Mouse (Mus musculus) embryonic facial prominence, embryonic 15.5 days (tissue): ENCODE measurements around the gene Gpat3. TPM values are rescaled to one million over a fixed set of nuclear protein-coding genes. Genes with fewer than 3 reads are reported as not detected.

Source experiments
- ATAC-seq: fragments of 200-750 bp; cut with Nextera tagmentation; 2 replicates; pipeline ENCODE4 v1.8.0; 2017; ENCODE audit warnings: low read depth, moderate TSS enrichment; ENCODE audit not compliant: insufficient number of reproducible peaks, low FRiP score, low TSS enrichment
- H3K27ac ChIP-seq: fragments of 300-500 bp; sonication (generic); replicated peaks from 2 replicates; pipeline ENCODE4 v1.5.1; 2015; ENCODE audit warnings: mild to moderate bottlenecking, inconsistent platforms
- H3K27me3 ChIP-seq: fragments of 300-500 bp; sonication (generic); 2 replicates; pipeline ENCODE4 v1.6.1; 2015; ENCODE audit warnings: inconsistent platforms
- H3K36me3 ChIP-seq: fragments of 300-500 bp; sonication (generic); 2 replicates; pipeline ENCODE4 v1.6.1; 2015; ENCODE audit warnings: mild to moderate bottlenecking, inconsistent platforms
- H3K4me1 ChIP-seq: fragments of 300-500 bp; sonication (generic); 2 replicates; pipeline ENCODE4 v1.6.1; 2015; ENCODE audit warnings: inconsistent platforms
- H3K4me2 ChIP-seq: fragments of 300-500 bp; sonication (generic); replicated peaks from 2 replicates; pipeline ENCODE4 v1.6.1; 2015; ENCODE audit warnings: mild to moderate bottlenecking, inconsistent platforms
- H3K4me3 ChIP-seq: fragments of 300-500 bp; sonication (generic); replicated peaks from 2 replicates; pipeline ENCODE4 v1.5.1; 2015; ENCODE audit warnings: mild to moderate bottlenecking, inconsistent platforms
- H3K9ac ChIP-seq: fragments of 300-500 bp; sonication (generic); 2 replicates; pipeline ENCODE4 v1.6.1; 2015; ENCODE audit warnings: inconsistent platforms
- H3K9me3 ChIP-seq: fragments of 300-500 bp; sonication (generic); replicated peaks from 2 replicates; pipeline ENCODE4 v1.6.1; 2016; ENCODE audit warnings: inconsistent platforms
- WGBS: fragments of 180-500 bp; shearing (Covaris S2); methylation state at CpG from one replicate; pipeline ENCODE4 v1.1.7; 2015; 5-methylcytosine and 5-hydroxymethylcytosine counted together
- polyA plus RNA-seq: library from polyadenylated mRNA; unstranded; fragments of >200 nt; fragmentation: Nextera tagmentation; extraction: Ambion mirVana; gene quantifications from 2 replicates; pipeline ENCODE4 v1.2.1, GENCODE M21; 2015

Gene Gpat3
- polyA plus RNA-seq, 1 experiment from 2014 or later, result 2.2 TPM

DNA sequence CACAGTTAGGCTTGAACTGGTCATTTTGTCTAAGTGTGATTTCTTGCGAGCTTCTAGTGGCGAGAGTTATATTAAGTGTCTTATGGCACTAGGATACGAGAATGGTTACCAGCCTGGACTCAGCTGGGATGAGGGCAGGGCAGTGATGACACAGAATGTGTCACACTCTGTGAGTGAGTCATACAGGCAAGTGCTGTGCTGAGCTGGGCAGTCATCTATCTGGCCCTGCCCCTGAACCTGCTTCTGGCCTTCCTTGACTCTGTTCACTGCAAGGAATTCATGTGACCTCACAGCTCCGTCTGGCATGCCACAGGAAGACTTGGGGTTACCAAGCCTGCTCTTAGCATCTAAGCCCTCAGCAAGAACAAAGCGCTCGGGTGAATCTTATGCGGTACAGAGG lies 16.3 kb downstream of the Gpat3 start:
- Histone ChIP-seq H3K4me2 (no peak overlapping the region), H3K4me1 (no peaks in the 10 kb centered on the region), H3K9ac (no peak overlapping the region), H3K9me3 (no peaks in the 10 kb centered on the region), H3K36me3 (no peaks in the 10 kb centered on the region), H3K4me3 (no peak overlapping the region), H3K27me3 (no peaks in the 10 kb centered on the region), H3K27ac (no peak overlapping the region)
- ATAC-seq, result no peak
- 82% methylated on average over 7 of the region's 7 CpGs for WGBS

GRCm38 (mm10) chr5:100863091-100863490 lies 17.6 kb downstream of the Gpat3 start:
- no peak for ATAC-seq
- Histone ChIP-seq H3K9me3 (no peaks in the 10 kb centered on the region), H3K27me3 (no peaks in the 10 kb centered on the region), H3K4me2 (no peak overlapping the region), H3K36me3 (no peaks in the 10 kb centered on the region), H3K9ac (no peak overlapping the region), H3K27ac (no peak overlapping the region), H3K4me1 (no peaks in the 10 kb centered on the region), H3K4me3 (no peak overlapping the region)
- WGBS, result 52% methylated on average over 2 of the region's 2 CpGs

GRCm38 (mm10) chr5:100864438-100864837 lies 18.9 kb downstream of the Gpat3 start:
- Histone ChIP-seq H3K9me3 (no peaks in the 10 kb centered on the region), H3K36me3 (no peaks in the 10 kb centered on the region), H3K27ac (no peak overlapping the region), H3K9ac (no peak overlapping the region), H3K4me3 (no peak overlapping the region), H3K27me3 (no peaks in the 10 kb centered on the region), H3K4me1 (no peaks in the 10 kb centered on the region), H3K4me2 (no peak overlapping the region)
- WGBS, result 80% methylated on average over 6 of the region's 6 CpGs
- ATAC-seq, result no peak

GRCm38 (mm10) chr5:100866183-100866582 lies 20.7 kb downstream of the Gpat3 start:
- H3K27me3 ChIP-seq, result no peaks in the 10 kb centered on the region
- H3K4me1 ChIP-seq, result no peaks in the 10 kb centered on the region
- H3K9ac ChIP-seq, result no peak overlapping the region
- H3K4me3 ChIP-seq, result no peak overlapping the region
- H3K9me3 ChIP-seq, result no peaks in the 10 kb centered on the region
- H3K27ac ChIP-seq, result no peak overlapping the region
- no peak for ATAC-seq
- WGBS, result 33% methylated on average over 2 of the region's 2 CpGs
- H3K36me3 ChIP-seq, result no peaks in the 10 kb centered on the region
- H3K4me2 ChIP-seq, result no peak overlapping the region

DNA sequence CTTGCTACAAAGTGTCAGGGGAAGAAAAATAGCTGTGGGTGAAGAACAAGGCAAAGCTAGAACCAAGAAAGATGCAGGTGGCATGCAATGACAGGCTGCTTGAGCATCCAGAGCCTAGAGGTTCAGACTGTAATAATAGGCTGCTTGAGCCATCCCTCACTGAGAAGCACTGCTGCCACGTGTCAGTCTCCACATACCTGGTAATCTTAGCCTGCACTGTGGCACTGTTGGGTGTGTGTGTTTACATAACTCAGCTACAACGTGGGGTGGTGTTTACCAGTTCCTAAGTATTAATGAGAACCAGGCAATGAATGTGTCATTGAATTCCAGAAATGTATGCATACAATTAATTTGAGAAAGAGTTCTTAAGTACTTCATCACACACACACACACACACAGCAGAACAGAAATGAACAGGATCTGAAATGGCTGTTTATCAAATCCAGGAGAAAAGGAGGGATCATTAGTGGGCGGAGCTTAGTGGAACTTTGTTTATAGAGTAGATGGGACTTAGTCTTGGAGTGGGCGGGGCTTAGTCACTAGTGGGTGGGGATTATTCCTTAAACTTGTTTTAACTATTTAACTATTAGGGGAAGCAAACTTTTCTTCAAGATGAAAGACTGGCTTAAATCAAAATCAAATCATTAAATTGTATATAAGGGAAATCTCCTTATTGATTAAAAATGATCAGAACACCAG lies 23.8 kb downstream of the Gpat3 start:
- WGBS, result 53% methylated on average over 4 of the region's 4 CpGs
- no peaks in the 10 kb centered on the region for H3K27me3 ChIP-seq
- no peak for ATAC-seq
- H3K27ac ChIP-seq, result no peak overlapping the region
- H3K9ac ChIP-seq, result no peak overlapping the region
- H3K4me1 ChIP-seq, result no peaks in the 10 kb centered on the region
- H3K4me3 ChIP-seq, result no peak overlapping the region
- no peak overlapping the region for H3K4me2 ChIP-seq
- H3K36me3 ChIP-seq, result no peaks in the 10 kb centered on the region
- H3K9me3 ChIP-seq, result no peaks in the 10 kb centered on the region

DNA sequence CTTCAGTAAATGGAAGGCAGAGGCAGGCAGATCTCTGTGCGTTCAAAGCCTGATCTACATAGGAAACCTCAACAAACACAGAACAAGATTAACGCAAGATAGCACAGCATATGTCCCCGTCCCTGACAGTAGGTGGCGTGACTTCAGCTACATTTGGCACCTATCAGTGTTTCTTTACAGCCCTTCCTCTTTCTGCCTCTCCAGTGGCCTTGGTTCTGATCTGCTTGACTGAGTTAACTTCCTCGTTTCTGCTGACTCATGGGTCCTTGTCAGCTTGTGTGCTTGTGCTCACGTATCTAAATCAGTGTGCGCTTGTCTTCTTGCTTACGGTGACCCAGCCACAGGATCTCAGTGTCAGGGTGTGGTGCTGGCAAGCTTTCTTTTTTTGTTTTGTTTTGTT lies 26.5 kb downstream of the Gpat3 start:
- Histone ChIP-seq H3K27me3 (no peaks in the 10 kb centered on the region), H3K9ac (no peak overlapping the region), H3K4me3 (no peak overlapping the region), H3K36me3 (no peaks in the 10 kb centered on the region), H3K4me2 (no peak overlapping the region), H3K27ac (no peak overlapping the region), H3K4me1 (no peaks in the 10 kb centered on the region), H3K9me3 (no peaks in the 10 kb centered on the region)
- no peak for ATAC-seq
- WGBS, result 85% methylated on average over 8 of the region's 8 CpGs

- H3K4me2 ChIP-seq, result no peak overlapping the region
- H3K36me3 ChIP-seq, result no peaks in the 10 kb centered on the region
- H3K27ac ChIP-seq, result no peak overlapping the region
- no peak for ATAC-seq
- 66% methylated on average over 7 of the region's 7 CpGs for WGBS
- no peak overlapping the region for H3K9ac ChIP-seq
- H3K27me3 ChIP-seq, result no peaks in the 10 kb centered on the region
- no peaks in the 10 kb centered on the region for H3K9me3 ChIP-seq
- H3K4me3 ChIP-seq, result no peak overlapping the region
- H3K4me1 ChIP-seq, result no peaks in the 10 kb centered on the region
Measured at GRCm38 (mm10) chr5:100874721-100875120, 29.2 kb downstream of the Gpat3 start.

- no peak overlapping the region for H3K4me3 ChIP-seq
- H3K27ac ChIP-seq, result no peak overlapping the region
- no peaks in the 10 kb centered on the region for H3K9me3 ChIP-seq
- no peaks in the 10 kb centered on the region for H3K27me3 ChIP-seq
- no peak overlapping the region for H3K9ac ChIP-seq
- no peak for ATAC-seq
- 60% methylated on average over 10 of the region's 10 CpGs for WGBS
- H3K4me1 ChIP-seq, result no peaks in the 10 kb centered on the region
- no peaks in the 10 kb centered on the region for H3K36me3 ChIP-seq
- no peak overlapping the region for H3K4me2 ChIP-seq
Measured at GRCm38 (mm10) chr5:100875180-100875579, 29.7 kb downstream of the Gpat3 start.

- Histone ChIP-seq H3K4me3 (no peak overlapping the region), H3K9me3 (no peaks in the 10 kb centered on the region), H3K27ac (no peak overlapping the region), H3K36me3 (no peaks in the 10 kb centered on the region), H3K27me3 (no peaks in the 10 kb centered on the region), H3K4me2 (no peak overlapping the region), H3K4me1 (no peaks in the 10 kb centered on the region), H3K9ac (no peak overlapping the region)
- ATAC-seq, result no peak
Measured at GRCm38 (mm10) chr5:100877021-100877420, 31.5 kb downstream of the Gpat3 start.

DNA sequence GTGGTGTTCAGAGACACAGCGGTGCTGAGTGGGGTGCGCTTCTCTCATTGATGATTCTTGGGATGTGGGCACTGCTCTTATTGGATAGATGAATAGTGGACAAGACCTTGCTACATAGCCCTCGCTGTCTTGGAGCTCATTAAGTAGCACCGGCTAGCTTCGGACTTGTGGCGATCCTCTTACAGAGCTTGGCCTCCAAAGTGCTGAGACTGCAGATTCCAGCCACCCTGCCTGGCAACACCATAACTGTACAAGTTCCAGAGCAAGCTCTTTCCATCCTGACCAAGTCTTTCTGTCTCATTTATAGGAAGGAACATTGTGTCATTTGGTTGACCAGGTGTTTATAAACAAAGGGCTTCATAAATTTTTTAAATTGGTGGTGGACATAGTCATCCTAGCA lies 39.7 kb downstream of the Gpat3 start:
- no peak overlapping the region for H3K27ac ChIP-seq
- no peak overlapping the region for H3K4me3 ChIP-seq
- no peak overlapping the region for H3K9ac ChIP-seq
- H3K9me3 ChIP-seq, result no peaks in the 10 kb centered on the region
- no peak for ATAC-seq
- H3K36me3 ChIP-seq, result no peaks in the 10 kb centered on the region
- H3K27me3 ChIP-seq, result no peaks in the 10 kb centered on the region
- no peaks in the 10 kb centered on the region for H3K4me1 ChIP-seq
- H3K4me2 ChIP-seq, result no peak overlapping the region
- WGBS, result 92% methylated on average over 6 of the region's 6 CpGs

DNA sequence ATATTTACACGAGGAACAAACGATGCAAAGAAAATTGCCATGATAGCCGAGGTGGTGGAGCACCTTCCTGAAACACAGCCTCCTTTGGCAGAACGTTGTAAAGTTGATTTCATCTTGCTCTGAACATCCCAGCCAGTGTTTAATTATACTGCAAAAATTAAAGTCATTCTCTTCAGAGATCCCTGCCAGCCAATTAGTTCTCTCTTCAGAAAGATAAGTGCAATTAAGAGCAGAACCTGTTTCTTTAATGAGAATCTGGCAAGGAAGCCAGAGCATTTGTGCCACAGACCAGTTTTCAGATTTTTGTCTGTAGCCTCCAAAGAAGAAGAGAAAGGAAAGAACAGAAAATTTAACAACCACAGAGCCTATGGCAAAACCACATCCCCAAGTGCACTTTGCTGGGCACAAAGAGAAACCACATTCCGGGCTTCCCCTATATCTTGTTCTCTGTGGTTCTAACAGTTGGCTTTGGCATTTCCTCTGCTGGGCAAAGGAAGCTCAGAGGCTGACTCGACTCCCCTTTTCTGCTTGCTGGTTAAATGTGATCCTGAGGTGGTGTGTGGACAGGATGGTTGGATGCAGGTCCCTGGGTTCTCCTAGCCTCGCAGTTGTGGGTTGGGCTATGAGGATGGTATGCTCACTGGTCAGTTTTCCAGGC lies 40.9 kb downstream of the Gpat3 start:
- H3K4me2 ChIP-seq, result no peak overlapping the region
- no peaks in the 10 kb centered on the region for H3K9me3 ChIP-seq
- no peak overlapping the region for H3K4me3 ChIP-seq
- H3K27ac ChIP-seq, result no peak overlapping the region
- 68% methylated on average over 7 of the region's 7 CpGs for whole genome bisulfite sequencing
- no peak for ATAC-seq
- H3K9ac ChIP-seq, result no peak overlapping the region
- H3K4me1 ChIP-seq, result no peaks in the 10 kb centered on the region
- H3K36me3 ChIP-seq, result no peaks in the 10 kb centered on the region
- H3K27me3 ChIP-seq, result no peaks in the 10 kb centered on the region

GRCm38 (mm10) chr5:100896199-100896598 lies 50.7 kb downstream of the Gpat3 start:
- 64% methylated on average over 10 of the region's 10 CpGs for whole genome bisulfite sequencing
- Histone ChIP-seq H3K4me1 (no peaks in the 10 kb centered on the region), H3K9me3 (no peaks in the 10 kb centered on the region), H3K27me3 (no peaks in the 10 kb centered on the region), H3K36me3 (no peaks in the 10 kb centered on the region), H3K9ac (no peak overlapping the region), H3K27ac (no peak overlapping the region), H3K4me2 (no peak overlapping the region), H3K4me3 (no peak overlapping the region)
- ATAC-seq, result no peak
